Mouse (Mus musculus) forebrain, embryonic 11.5 days (tissue): ENCODE data around the gene Chrm1. TPM values are rescaled to one million over a fixed set of nuclear protein-coding genes. Genes with fewer than 3 reads are reported as not detected.

Experiments used
- ATAC-seq: fragments of 200-750 bp; cut with Nextera tagmentation; replicated peaks from 2 replicates; pipeline ENCODE4 v1.8.0; 2017; ENCODE audit warnings: moderate TSS enrichment; ENCODE audit not compliant: low FRiP score
- DNase-seq: peaks from one replicate; pipeline ENCODE4 v3.0.0-alpha.2; 2017; ENCODE audit warnings: low spot score
- H3K27ac ChIP-seq: fragments of 300-500 bp; sonication (generic); 2 replicates; pipeline ENCODE4 v1.5.1; 2014; ENCODE audit warnings: low read depth, low read length
- H3K27me3 ChIP-seq: fragments of 300-500 bp; sonication (generic); 2 replicates; pipeline ENCODE4 v1.6.1; 2014; ENCODE audit warnings: mild to moderate bottlenecking, low read length, mixed read lengths; ENCODE audit not compliant: control insufficient read depth, insufficient read depth
- H3K36me3 ChIP-seq: fragments of 300-500 bp; sonication (generic); 2 replicates; pipeline ENCODE4 v1.6.1; 2014; ENCODE audit warnings: mild to moderate bottlenecking, low read length, moderate library complexity, mixed read lengths; ENCODE audit not compliant: control insufficient read depth, insufficient read depth
- H3K4me1 ChIP-seq: fragments of 300-500 bp; sonication (generic); replicated peaks from 2 replicates; pipeline ENCODE4 v1.6.1; 2014; ENCODE audit warnings: low read length, mixed read lengths; ENCODE audit not compliant: control insufficient read depth, insufficient read depth
- H3K4me2 ChIP-seq: fragments of 300-500 bp; sonication (generic); 2 replicates; pipeline ENCODE4 v1.6.1; 2014; ENCODE audit warnings: low read depth, mild to moderate bottlenecking, low read length, moderate library complexity, mixed read lengths; ENCODE audit not compliant: severe bottlenecking
- H3K4me3 ChIP-seq: fragments of 300-500 bp; sonication (generic); 2 replicates; pipeline ENCODE4 v1.5.1; 2014; ENCODE audit warnings: low read depth, low read length
- H3K9ac ChIP-seq: fragments of 300-500 bp; sonication (generic); 2 replicates; pipeline ENCODE4 v1.6.1; 2014; ENCODE audit warnings: low read length
- H3K9me3 ChIP-seq: fragments of 300-500 bp; sonication (generic); 2 replicates; pipeline ENCODE4 v1.6.1; 2016; ENCODE audit warnings: low read length, mixed read lengths; ENCODE audit not compliant: control insufficient read depth
- WGBS: fragments of 180-500 bp; shearing (Covaris S2); extraction: QIAGEN DNeasy Blood & Tissue Kit; methylation state at CpG from one replicate; pipeline ENCODE4 v1.1.7; 2014; 5-methylcytosine and 5-hydroxymethylcytosine counted together
- polyA plus RNA-seq: library from polyadenylated mRNA; unstranded; fragments of >200 nt; fragmentation: Nextera tagmentation; extraction: Ambion mirVana; gene quantifications from 2 replicates; pipeline ENCODE4 v1.2.1, GENCODE M21; 2014

Gene Chrm1
- polyA plus RNA-seq, 1 experiment from 2014 or later: 0.13 TPM

DNA sequence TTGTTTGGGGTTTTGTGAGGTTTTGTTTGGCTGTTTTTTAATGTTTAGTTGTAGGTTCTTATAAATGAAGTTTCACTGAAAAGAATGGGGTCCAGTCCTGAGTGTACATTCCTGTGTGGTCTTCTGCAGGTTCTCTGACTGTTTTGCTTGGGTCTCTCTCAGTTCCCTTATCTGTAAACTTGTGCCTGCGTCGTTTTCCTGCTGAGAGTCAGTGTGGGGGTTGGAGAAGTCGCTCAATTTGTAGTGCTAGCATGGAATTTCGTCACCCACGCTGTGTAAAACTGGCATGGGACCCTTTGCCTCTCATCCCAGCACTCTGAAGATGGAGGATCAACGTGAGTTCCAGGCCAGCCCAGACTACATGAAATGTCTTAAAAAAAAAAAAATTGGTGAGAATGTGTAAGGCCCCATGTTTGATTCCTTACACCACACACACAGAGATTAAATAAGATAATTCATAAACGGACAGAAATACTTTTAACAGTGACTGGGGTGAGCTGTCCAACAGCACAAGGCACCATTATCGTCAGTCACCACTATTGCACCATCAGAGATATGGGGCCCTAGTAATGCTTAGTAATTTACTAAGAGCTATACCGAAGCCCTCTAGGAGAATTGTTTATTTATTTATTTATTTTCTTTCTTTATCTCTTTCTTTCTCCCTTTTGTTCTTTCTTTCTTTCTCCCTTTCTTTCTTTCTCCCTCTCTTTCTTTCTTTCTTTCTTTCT lies 9.9 kb downstream of the Chrm1 start:
- H3K27ac ChIP-seq: no peak overlapping the region
- H3K36me3 ChIP-seq: no peaks in the 10 kb centered on the region
- H3K4me3 ChIP-seq: no peak overlapping the region
- no peaks in the 10 kb centered on the region for H3K27me3 ChIP-seq
- ATAC-seq (no peak), DNase-seq (no peak)
- H3K9ac ChIP-seq: no peak overlapping the region
- WGBS: 73% methylated on average over 9 of the region's 9 CpGs
- H3K4me1 ChIP-seq: no peaks in the 10 kb centered on the region
- no peak overlapping the region for H3K4me2 ChIP-seq
- H3K9me3 ChIP-seq: no peaks in the 10 kb centered on the region

DNA sequence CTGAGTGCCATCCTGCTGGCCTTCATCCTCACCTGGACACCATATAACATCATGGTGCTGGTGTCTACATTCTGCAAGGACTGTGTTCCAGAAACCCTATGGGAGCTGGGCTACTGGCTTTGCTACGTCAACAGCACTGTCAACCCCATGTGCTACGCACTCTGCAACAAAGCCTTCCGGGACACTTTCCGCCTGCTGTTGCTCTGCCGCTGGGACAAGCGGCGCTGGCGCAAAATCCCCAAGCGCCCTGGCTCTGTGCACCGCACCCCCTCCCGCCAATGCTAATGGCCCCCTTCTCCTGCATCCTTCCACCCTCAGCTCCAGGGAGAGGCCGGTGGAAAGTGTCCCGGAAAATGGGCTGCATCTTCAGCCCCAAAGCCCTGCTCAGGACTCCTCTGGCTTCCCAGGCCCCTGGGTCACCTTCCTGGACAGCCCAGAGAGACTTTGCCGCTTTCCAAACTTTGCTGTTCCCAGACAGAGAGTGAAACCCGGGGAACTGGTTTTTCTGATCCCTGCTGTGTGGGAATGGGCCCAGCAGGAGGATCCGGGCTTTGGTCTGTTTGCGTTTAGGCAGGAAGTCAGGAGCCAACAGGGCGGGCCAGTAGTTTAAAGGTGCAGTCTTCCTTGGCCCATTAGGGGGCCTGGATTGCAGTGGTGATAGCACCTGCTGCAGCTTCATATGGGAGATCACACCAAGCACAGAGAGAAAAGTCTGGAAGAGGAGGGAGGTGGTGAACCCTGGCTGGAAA lies 15.6 kb downstream of the Chrm1 start:
- H3K27me3 ChIP-seq: no peaks in the 10 kb centered on the region
- DNase-seq (no peak), ATAC-seq (no peak)
- 24% methylated on average over 18 of the region's 18 CpGs for WGBS
- no peaks in the 10 kb centered on the region for H3K36me3 ChIP-seq
- H3K4me2 ChIP-seq: no peak overlapping the region
- H3K4me3 ChIP-seq: no peak overlapping the region
- H3K27ac ChIP-seq: no peak overlapping the region
- 0 out of 2 replicates have a peak, but pooled peaks cover 1% of the 10 kb centered on the region for H3K4me1 ChIP-seq
- H3K9me3 ChIP-seq: no peaks in the 10 kb centered on the region
- H3K9ac ChIP-seq: no peak overlapping the region

DNA sequence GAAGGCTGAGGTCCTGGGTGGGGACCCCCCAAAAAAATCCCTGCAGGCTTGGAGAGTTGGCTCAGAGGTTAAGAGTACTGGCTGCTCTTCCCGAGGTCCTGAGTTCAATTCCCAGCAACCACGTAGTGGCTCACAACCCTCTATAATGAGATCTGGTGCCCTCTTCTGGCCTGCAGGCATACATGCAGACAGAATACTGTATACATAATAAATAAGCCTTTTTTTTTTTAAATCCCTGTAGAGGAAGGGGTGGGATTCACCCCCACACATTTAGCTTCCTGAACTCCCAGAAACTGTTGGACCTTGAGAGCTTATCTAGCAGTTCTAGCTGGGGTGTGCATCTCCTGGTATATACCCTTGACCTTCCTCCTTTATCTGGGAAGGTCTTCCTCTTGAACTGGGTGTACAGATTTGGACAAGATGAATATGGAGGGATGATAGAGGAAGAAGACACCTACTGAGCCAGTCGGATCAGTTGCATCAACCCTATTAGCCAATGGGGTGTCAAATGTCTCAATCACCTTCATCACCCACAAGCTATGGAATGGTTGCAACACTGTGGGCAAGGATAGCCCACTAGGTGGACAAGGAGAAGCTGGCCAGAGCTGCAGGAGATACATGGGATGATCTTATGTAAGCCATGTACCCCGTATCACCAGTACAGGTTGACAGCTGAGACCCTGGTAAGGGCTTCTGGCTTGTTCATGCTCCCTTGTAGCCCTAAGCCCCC lies 18.2 kb downstream of the Chrm1 start:
- no peak overlapping the region for H3K9ac ChIP-seq
- ATAC-seq: no peak
- H3K4me2 ChIP-seq: no peak overlapping the region
- H3K27me3 ChIP-seq: no peaks in the 10 kb centered on the region
- DNase-seq: no peak
- H3K36me3 ChIP-seq: no peaks in the 10 kb centered on the region
- 0 out of 2 replicates have a peak, but pooled peaks cover 1% of the 10 kb centered on the region for H3K4me1 ChIP-seq
- H3K27ac ChIP-seq: no peak overlapping the region
- H3K9me3 ChIP-seq: no peaks in the 10 kb centered on the region
- 87% methylated on average over 4 of the region's 4 CpGs for WGBS
- H3K4me3 ChIP-seq: no peak overlapping the region

DNA sequence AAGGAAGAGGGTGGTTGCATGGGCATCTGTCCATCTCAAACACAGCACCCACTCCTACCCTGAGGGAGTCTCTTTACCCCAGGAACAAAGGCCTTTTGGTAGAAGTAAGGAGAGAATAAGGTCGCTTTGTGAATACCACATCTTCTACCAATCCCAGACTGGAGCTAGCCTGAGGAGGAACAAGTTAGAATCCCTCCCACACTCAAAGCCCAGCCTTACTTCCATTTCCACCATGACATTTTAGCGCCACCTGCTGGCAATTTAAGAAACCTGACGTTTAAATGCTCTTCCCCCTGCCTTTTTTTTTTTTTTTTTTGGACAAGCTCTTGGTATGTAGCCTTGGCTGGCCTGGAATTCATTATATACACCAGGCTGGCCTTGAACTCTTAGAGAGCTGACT lies 19.4 kb downstream of the Chrm1 start:
- DNase-seq (peak; percentile 71), ATAC-seq (peak; percentile 65)
- Histone ChIP-seq H3K27me3 (no peaks in the 10 kb centered on the region), H3K9me3 (no peaks in the 10 kb centered on the region), H3K4me2 (no peak overlapping the region), H3K27ac (no peak overlapping the region), H3K4me1 (0 out of 2 replicates have a peak, but pooled peaks cover 1% of the 10 kb centered on the region), H3K36me3 (no peaks in the 10 kb centered on the region), H3K9ac (no peak overlapping the region), H3K4me3 (no peak overlapping the region)
- 0% methylated on average over 3 of the region's 3 CpGs for WGBS

DNA sequence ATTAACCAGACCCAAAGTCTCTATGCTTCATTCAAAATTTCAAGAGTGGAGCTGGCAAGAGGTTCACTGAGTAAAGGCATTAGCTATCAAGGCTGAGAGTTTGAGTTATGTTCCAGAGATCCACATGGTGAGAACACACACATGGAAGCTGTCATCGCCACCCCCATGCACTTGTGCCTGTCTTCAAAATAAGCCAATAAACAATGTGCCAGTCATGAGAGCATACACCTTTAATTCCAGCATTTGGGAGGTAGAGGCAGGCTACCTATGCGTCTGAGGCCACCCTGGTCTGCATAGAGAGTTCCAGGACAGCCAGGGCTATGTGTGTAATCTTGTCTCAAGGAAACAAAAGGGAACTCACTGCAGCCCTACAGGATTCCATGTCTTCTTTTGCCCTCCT lies 20.0 kb downstream of the Chrm1 start:
- Histone ChIP-seq H3K9me3 (no peaks in the 10 kb centered on the region), H3K4me2 (no peak overlapping the region), H3K9ac (no peak overlapping the region), H3K27ac (no peak overlapping the region), H3K27me3 (no peaks in the 10 kb centered on the region), H3K4me1 (0 out of 2 replicates have a peak, but pooled peaks cover 1% of the 10 kb centered on the region), H3K36me3 (no peaks in the 10 kb centered on the region), H3K4me3 (no peak overlapping the region)
- WGBS: 72% methylated on average over 2 of the region's 2 CpGs
- DNase-seq (no peak), ATAC-seq (no peak)

DNA sequence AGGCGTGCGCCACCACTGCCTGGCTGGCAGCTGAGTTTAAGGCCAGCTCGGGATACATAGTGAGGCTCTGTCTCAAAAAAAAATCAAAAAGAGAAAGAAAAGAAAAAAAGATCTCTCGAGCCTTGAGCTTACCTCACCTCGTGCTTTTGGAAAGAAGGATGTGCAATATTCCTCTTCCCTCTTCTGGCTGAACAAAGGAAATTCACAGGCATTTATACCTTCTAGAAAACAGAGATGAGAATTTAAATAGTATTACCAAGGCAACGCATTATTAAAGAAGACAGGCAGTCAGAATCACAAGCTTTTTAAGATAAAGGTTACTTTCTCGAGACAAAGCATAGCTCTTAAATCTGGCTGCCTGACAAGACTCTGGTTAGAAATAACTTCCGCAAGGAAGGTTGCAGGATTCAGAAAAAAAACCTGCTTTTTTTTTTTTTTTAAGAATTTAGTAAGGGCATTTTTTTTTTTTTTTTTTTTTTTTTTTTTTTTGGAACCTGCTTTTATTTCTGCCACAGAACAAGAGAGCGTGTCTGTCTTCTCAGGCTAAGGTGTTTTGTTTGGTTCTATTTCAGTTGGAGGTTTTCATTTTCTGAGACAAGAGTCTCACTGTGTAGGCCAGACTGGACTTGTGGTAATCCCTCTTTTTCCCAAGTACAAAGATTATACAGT lies 28.4 kb downstream of the Chrm1 start:
- WGBS: 62% methylated on average over 9 of the region's 9 CpGs
- H3K36me3 ChIP-seq: no peaks in the 10 kb centered on the region
- no peak overlapping the region for H3K9ac ChIP-seq
- H3K4me3 ChIP-seq: no peak overlapping the region
- no peaks in the 10 kb centered on the region for H3K9me3 ChIP-seq
- no peak overlapping the region for H3K4me2 ChIP-seq
- ATAC-seq (no peak), DNase-seq (no peak)
- no peaks in the 10 kb centered on the region for H3K27me3 ChIP-seq
- H3K4me1 ChIP-seq: no peaks in the 10 kb centered on the region
- no peak overlapping the region for H3K27ac ChIP-seq

DNA sequence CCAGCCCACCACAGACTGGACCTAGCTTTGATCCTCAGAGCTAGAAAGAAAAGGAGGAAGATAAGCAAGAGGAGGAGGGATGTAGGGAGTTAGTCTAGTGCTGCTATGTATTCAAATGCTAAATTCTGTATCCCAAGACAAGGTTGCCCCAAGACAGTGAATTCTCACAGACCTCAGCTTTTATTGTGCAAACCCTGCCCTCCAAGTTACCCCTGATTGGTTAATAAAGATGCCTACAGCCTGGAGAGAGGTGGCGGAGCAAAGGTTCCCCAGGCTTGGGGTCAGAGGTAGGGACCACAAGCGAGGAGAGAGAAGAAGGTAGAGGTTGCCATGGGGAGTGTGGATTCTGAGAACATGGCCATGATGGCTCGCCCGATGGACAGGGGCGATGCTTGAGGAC lies 29.2 kb downstream of the Chrm1 start:
- DNase-seq: no peak

DNA sequence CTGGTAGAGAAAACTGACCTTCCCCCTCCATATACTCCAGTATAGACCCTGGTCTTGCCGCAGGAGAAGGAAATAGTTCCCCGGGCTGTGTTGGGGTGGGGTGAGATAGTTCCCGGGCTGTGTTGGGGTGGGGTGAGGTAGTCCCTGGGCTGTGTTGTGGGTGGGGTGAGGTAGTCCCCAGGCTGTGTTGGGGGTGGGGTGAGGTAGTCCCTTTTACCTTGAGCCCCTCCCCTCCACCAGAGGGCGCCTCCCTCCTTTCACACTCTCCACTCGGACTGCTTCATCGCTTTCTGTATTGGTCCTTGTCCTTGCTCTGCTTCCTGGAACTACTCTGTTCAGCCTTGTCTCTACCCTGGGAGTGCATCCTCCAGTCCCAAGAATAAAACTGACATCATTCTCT lies 31.7 kb downstream of the Chrm1 start:
- no peaks in the 10 kb centered on the region for H3K27me3 ChIP-seq
- H3K9ac ChIP-seq: no peak overlapping the region
- DNase-seq: no peak
- H3K4me2 ChIP-seq: no peak overlapping the region
- ATAC-seq: peak; percentile 51; the same call in 1 of the 2 replicates
- H3K9me3 ChIP-seq: no peaks in the 10 kb centered on the region
- 60% methylated on average over 6 of the region's 6 CpGs for WGBS
- H3K4me3 ChIP-seq: no peak overlapping the region
- H3K27ac ChIP-seq: no peak overlapping the region
- H3K4me1 ChIP-seq: no peaks in the 10 kb centered on the region
- H3K36me3 ChIP-seq: no peaks in the 10 kb centered on the region

More for the DNA sequence above, 29.2 kb downstream of the Chrm1 start:
- Histone ChIP-seq H3K4me2 (no peak overlapping the region), H3K4me1 (no peaks in the 10 kb centered on the region), H3K4me3 (no peak overlapping the region), H3K27me3 (no peaks in the 10 kb centered on the region), H3K9ac (no peak overlapping the region), H3K9me3 (no peaks in the 10 kb centered on the region), H3K36me3 (no peaks in the 10 kb centered on the region), H3K27ac (no peak overlapping the region)
- WGBS: 77% methylated on average over 5 of the region's 5 CpGs
- ATAC-seq: no peak
